Mouse (Mus musculus) megakaryocyte, embryonic 14.5 days (primary cell): ENCODE data around the gene 4921507P07Rik.

ENCODE experiments used
- FLI1 ChIP-seq: IDR thresholded peaks from 2 replicates; pipeline ENCODE4 v1.6.1; 2012; ENCODE audit warnings: low read length, inconsistent platforms, mixed read lengths
- GATA1 ChIP-seq: IDR thresholded peaks from 3 replicates; pipeline ENCODE4 v1.6.1; 2012; ENCODE audit warnings: mixed read lengths, low read length, inconsistent platforms, borderline replicate concordance

DNA sequence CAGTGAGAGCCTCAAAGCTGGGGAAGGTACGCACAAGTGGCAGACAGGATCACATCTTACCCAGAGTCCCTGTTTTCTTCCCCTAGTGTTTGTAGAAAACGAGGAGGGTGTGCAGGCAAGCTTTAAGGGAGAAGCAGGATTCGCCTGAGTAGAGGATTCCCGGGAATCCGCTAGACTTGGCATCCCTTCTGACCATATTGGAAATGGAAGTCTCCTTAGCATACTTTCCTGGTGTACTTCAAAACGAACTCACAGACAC lies 29.5 kb downstream of the 4921507P07Rik start:
- TF ChIP-seq GATA1 (no peak), FLI1 (no peak)
